Mouse (Mus musculus): ENCODE results near the gene 5730409E04Rik. TPM values are rescaled to one million over a fixed set of nuclear protein-coding genes. Genes with fewer than 3 reads are reported as not detected.

Gene 5730409E04Rik
- polyA plus RNA-seq (2012): not detected in 2 replicates

DNA sequence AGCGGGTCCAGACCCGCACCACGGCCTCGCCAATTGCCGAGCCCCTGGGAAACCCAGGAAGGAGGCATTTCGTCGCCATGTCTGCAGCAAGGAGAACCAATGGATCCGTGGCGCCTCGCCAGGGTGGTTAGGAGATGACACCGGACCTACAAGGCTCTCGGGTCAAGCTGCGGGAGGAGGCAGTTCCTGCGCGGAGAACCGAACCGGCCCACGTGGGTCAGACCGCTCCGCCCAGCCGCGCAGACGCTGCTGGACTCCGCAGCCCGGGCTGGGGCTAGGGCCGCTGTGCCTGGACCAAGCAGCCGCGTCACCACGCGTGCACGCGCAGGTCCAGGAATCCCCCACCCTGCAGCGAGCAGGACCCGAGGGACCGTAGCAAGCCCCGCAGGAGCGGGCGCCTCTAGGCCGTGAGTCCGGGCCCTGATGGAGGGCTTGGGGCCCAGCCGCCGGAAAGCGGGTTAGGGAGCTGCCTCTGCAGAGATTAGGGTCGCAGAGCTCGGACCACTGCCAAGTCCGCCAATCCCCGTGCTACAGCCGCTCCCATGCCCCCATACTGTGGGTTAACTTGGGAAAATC lies at the start of gene 5730409E04Rik:
5730409E04Rik (plus strand) TSS at position 213 of the 576 bp plus-strand sequence.
- no peak for TF ChIP-seq GATA1 (IDR thresholded peaks at IDR 0.05; ENCODE audit: low read length)

DNA sequence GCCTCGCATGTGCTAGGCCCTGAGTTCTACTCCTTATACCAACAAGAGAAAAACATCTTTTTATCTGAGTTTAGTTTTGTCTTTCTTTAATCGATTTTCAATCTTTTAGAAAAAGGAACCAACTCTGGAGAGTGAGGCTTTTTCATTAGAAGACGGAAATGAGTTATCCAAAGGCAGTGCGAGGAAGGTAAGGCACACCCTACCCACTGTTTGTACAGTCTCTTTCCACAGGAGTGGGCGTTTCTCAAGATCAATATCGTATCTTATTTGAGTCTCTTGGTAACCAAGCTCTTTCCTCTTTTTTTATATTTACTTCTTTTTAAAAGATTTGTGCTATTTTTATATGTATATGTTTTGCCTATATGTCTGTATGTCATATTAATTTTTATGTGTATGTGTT lies 45.8 kb upstream of the 5730409E04Rik start:
- no peak for TF ChIP-seq GATA1 (IDR thresholded peaks at IDR 0.05; ENCODE audit: low read length)

DNA sequence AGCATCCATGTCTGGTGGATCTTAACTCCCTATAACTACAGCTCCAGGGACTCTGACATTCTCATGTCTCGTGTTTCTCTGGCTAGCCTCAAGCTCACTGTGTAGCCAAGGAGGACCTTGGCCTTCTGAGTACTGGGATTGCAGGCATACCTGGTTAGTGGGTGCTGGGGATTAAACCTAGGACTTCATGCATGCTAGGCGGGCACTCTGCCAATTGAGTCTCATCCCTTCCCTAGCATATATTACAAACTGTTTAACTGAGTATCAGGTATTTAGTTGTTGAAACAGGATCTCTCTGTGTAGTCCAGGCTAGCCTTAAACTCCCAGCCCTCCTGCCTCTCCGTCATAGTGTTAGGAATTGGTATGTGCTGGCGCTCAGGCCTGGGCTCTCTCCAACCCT lies 42.4 kb upstream of the 5730409E04Rik start:
- TF ChIP-seq GATA1 (IDR thresholded peaks at IDR 0.05; ENCODE audit: low read length): no peak

- TF ChIP-seq GATA1 (IDR thresholded peaks at IDR 0.05; ENCODE audit: low read length): no peak
Observed at GRCm38 (mm10) chr4:126569783-126570182, 39.8 kb upstream of the 5730409E04Rik start.

DNA sequence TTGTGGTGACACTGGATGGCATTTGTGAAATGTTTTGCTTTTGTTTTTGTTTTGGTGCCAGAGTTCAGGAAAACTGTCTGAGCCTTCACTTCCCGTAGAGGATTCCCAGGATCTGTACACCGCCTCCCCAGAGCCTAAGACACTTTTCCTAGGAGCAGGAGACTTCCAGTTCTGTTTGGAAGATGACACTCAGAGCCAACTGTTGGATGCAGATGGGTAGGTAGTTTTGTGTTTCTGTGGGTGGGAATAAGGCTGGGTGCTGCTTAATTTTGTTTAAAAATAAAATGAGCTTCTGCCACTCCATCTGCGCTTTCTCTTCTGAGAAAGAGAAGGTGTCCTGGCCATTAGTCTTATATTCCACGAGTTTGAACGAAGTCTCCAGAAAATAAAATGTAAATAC lies 33.3 kb upstream of the 5730409E04Rik start:
- TF ChIP-seq GATA1 (IDR thresholded peaks at IDR 0.05; ENCODE audit: low read length): no peak

DNA sequence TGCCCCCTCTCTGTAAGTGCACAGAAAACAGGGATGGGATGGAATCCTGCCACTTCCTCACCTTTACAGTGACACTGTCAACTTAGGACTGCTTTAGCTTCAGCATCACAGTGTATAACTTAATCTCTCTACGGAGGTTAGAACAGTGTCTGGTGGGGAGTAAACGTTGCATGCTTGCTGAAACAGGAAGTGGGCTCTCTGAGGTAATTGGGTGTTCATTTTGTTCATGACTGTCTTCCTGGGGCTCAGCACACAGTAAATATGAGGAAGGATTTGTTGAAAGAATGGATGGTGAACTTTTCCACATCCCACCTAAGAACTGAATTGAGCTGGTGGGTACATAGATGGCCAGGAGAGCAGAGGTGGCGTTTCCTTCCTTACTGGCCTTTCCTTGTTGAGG lies 31.7 kb upstream of the 5730409E04Rik start:
- TF ChIP-seq GATA1 (IDR thresholded peaks at IDR 0.05; ENCODE audit: low read length): no peak

GRCm38 (mm10) chr4:126579077-126579476 lies 30.5 kb upstream of the 5730409E04Rik start:
- TF ChIP-seq GATA1 (IDR thresholded peaks at IDR 0.05; ENCODE audit: low read length): no peak

GRCm38 (mm10) chr4:126585739-126586138 lies 23.9 kb upstream of the 5730409E04Rik start:
- no peak for TF ChIP-seq GATA1 (IDR thresholded peaks at IDR 0.05; ENCODE audit: low read length)

GRCm38 (mm10) chr4:126592039-126592438 lies 17.6 kb upstream of the 5730409E04Rik start:
- TF ChIP-seq GATA1 (IDR thresholded peaks at IDR 0.05; ENCODE audit: low read length): no peak

- no peak for TF ChIP-seq GATA1 (IDR thresholded peaks at IDR 0.05; ENCODE audit: low read length)
Observed at GRCm38 (mm10) chr4:126599971-126600754, 9.5 kb upstream of the 5730409E04Rik start.

GRCm38 (mm10) chr4:126601597-126602444 lies 7.8 kb upstream of the 5730409E04Rik start:
- TF ChIP-seq GATA1 (IDR thresholded peaks at IDR 0.05; ENCODE audit: low read length): no peak

GRCm38 (mm10) chr4:126602445-126602762 lies 7.2 kb upstream of the 5730409E04Rik start:
- TF ChIP-seq GATA1 (IDR thresholded peaks at IDR 0.05; ENCODE audit: low read length): no peak

DNA sequence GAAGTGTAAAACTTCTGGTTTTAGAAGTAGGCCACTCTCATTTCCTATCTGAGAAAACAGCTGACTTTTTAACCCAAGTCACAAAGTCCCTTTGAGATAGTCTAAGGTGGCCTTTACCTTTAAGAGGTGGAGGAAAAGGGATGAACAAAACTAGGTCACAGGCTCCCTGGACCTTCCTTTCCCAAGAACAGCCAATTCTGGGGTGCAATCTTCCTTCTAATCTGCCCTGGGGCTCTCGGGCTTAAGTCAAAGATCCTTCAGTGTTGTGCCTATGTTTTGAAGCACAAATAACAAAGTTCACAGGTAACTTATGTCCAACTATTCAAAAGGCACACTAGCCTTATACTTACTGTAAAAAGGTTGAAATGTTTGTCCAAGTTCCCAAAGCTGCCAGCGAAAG lies 5.5 kb upstream of the 5730409E04Rik start:
- no peak for TF ChIP-seq GATA1 (IDR thresholded peaks at IDR 0.05; ENCODE audit: low read length)

- no peak for TF ChIP-seq GATA1 (IDR thresholded peaks at IDR 0.05; ENCODE audit: low read length)
Observed at GRCm38 (mm10) chr4:126605751-126606150, 3.9 kb upstream of the 5730409E04Rik start.

GRCm38 (mm10) chr4:126611991-126612390 lies 2.4 kb downstream of the 5730409E04Rik start:
- TF ChIP-seq GATA1 (IDR thresholded peaks at IDR 0.05; ENCODE audit: low read length): no peak

- no peak for TF ChIP-seq GATA1 (IDR thresholded peaks at IDR 0.05; ENCODE audit: low read length)
Observed at GRCm38 (mm10) chr4:126616312-126616711, 6.7 kb downstream of the 5730409E04Rik start.

All from G1E-ER4 (cell line).